Mouse (Mus musculus) large intestine, adult 2 months (tissue): ENCODE measurements around the gene Syt8. TPM values are rescaled to one million over a fixed set of nuclear protein-coding genes. Genes with fewer than 3 reads are reported as not detected.
A peak's percentile ranks its signal among the peaks of the same experiment; 100 is the strongest.

Experiments used
- DNase-seq: peaks from one replicate; pipeline ENCODE4 v3.0.0-alpha.2; 2012; ENCODE audit warnings: low read depth, low spot score
- WGBS: fragments of 180-500 bp; shearing (Covaris S2); methylation state at CpG from one replicate; pipeline ENCODE4 v1.1.7; 2018; 5-methylcytosine and 5-hydroxymethylcytosine counted together
- polyA plus RNA-seq: library from polyadenylated mRNA; depleted of rRNA; stranded (reverse); fragments of >200 nt; gene quantifications from 2 replicates; pipeline ENCODE4 v1.2.3, GENCODE M21; 2012; rRNA removed

Syt8 gene
- 0.46 and 0.91 TPM in 2 replicates for polyA plus RNA-seq

DNA sequence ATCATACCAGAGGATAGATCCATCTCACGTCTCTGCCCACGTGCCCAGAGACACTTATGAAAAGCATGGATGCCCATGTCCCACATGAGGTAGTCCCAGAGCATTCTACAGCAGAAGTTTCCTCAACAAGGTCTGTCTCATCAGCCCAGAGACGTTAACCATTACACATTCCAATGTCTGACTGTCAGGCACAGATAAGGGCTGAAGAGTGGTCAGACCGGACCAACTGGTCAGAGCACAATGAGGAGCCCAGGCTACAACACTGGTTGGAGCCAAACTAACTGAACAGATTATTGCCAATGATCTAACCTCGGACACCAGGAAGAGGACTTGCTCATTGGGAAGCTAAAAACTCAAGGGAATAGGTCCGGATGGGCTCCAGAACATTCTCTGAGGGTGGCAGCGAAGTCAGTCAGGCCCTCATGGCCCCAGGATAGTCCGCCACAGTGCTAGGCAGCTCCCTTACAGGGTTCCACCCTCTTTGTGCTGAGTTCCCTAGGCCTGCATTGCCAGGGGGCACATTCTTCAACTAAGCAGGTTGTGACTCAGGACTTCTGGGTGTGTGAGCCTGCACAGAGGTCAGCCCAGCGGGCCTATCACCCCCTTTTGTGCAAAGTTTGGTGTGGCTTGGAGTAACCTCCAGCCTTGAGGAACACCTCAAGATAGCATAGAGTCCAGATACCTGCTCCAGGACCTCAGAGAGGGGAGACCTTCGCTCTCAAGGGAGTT is at the start of gene Syt8:
Gene Syt8 (plus strand): TSS at position 714 of the 729 bp plus-strand sequence.
- WGBS: 58% methylated on average over 10 of the region's 10 CpGs

DNA sequence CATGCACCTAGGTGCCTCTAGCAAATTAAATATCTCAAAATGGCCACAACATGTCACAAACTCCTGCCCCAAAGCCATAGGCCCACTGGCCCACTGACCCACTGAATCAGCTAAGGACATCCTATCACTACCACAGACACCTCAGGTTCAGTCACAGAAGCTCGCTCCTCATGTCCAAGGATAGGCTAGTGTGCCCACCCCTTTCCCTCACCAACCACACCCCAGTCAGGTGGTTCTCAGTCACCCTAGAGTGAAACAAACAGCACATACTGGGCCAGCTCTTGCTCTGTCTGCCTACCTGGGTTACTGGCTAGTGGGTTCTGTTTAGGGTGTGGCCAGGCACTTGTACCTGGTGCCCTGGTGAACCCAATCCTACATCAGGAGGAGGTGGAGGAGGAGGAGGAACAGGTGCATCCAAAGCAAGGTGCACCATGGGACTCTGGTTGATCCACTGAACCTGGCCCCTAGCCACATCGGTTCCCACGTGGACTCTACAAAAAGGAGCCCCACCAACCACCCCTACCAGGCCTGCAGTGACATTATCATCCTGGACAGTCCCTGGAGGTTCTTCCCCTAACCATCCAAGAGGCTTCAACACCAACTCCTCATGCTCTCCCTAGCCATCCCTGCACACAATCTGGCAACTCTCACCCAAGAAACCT is 48.8 kb upstream of the Syt8 start:
- 48% methylated on average over 3 of the region's 3 CpGs for WGBS
- no peak for DNase-seq

More for the DNA sequence above, at the start of gene Syt8:
- peak; percentile 38 for DNase-seq

GRCm38 (mm10) chr7:142386621-142387201 is 47.9 kb upstream of the Syt8 start:
- 10% methylated on average over 6 of the region's 6 CpGs for WGBS
- DNase-seq: no peak

GRCm38 (mm10) chr7:142387419-142388148 is 47.1 kb upstream of the Syt8 start, which contains the start of gene Ctsd:
Gene Ctsd, minus strand, starts transcription at chr7:142388038.
- WGBS: under 1% methylated on average over 55 of the region's 55 CpGs
- peak; percentile 79 for DNase-seq

DNA sequence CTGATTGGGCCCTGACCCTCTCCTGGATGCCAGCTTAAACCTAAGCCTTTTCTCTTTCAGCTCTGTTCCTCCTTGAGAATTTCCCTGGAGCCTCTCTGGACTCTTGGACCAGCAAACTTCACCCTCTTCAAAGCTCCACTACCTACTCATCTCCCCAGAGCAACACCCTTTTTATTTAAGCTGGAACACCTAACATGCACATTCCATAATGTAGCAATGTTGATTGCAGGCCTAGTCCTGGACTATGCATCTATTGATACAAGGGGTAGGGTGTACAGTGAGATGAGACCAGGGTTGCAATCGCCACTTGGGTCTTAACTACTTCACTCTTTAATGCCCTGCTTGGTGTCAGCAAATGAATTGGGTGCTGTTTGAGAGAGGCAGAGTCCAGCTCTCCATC is 46.5 kb upstream of the Syt8 start:
- whole genome bisulfite sequencing: 80% methylated on average over 1 of the region's 1 CpGs
- no peak for DNase-seq

DNA sequence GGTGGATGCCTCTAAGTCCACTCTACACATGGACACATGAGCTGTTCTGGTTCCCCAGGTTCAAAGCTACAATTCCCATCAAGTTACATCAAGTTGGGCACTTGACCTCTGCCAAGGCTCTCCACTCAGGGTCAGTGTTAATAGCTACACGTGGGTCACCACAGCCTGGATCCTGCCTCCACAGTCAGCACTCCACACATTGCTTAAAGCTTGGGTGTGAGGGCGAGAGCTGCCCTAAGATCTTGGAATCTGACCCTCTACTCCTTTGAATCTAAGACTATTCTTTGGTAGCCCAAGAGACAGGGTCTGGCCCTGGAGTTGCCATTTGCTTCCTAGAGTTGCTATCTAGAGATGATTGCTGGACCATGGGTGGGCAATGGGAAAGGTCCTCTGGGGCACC is 45.9 kb upstream of the Syt8 start:
- no peak for DNase-seq
- 96% methylated on average over 2 of the region's 2 CpGs for whole genome bisulfite sequencing

DNA sequence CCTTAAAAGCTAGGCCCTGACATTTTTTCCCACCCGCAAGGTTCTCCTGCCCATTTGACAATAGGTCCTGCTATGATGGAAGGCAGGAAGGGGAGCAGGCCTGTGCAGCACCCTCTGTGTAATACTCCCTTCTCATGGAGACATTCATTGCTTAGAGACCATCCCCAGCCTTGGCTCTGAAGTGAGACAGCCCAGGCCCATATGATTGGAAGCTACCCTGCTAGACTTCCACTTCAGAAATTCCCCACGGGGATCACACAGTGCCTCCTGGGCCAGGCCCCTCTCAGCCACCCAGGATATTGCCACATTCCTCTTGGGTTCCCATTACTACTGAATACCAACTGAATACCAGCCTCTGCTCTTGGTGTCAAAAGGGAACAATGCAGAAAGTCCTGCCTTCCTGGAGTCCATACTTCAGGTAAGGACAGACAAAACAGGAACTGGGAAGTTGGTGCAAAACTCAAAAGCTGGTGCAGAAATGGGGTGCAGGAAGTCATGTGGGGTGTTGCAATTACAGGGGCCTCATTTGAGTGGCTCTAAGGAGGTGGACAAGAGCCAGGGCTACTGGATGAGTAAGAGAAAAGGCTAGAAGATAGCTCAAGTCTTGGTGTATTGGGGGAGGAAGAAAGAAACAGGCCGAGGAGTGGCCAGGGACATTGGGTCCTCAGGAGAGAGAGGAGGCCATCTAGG is 44.5 kb upstream of the Syt8 start:
- WGBS: 76% methylated on average over 3 of the region's 3 CpGs
- DNase-seq: no peak

DNA sequence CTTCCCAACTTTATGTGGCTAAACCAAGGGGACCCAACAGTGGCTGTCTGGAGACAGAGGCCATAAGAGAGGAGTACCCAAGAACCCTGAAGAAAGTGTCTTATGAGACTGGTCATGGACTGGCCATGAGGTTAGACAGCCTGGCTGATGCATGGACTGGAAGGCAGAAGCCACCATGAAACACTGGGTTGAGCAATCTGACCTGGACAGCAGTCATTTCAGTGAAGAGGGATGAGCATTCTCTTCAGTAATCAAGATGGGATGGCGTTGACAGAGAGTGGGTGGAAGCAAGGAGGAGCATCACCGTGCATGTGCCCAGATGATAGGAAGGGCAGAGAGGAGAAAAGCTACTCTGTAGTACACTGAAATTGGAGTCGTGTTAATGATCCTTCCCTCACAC is 43.5 kb upstream of the Syt8 start:
- 78% methylated on average over 3 of the region's 3 CpGs for WGBS

DNA sequence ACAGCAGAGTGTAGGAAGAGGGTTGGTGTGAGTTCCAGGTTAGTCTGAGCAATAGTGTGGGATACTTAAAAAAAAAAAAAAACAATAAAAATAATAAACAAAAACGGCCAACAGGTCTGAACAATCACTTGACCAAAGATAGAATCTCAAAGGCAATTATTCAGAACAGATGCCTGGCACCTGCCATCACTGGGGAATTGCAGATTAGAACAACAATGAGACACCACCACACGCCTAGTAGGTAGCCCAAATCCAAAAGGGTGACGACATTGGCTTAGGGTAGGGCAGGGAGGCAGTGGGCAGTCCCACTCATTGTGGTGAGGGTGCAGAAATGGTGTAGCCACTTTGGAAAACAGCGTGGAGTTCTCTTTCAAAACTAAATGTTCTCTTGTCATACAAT is 43.0 kb upstream of the Syt8 start:
- 47% methylated on average over 4 of the region's 4 CpGs for WGBS
- DNase-seq: no peak

More for the DNA sequence above, 43.5 kb upstream of the Syt8 start:
- DNase-seq: no peak

DNA sequence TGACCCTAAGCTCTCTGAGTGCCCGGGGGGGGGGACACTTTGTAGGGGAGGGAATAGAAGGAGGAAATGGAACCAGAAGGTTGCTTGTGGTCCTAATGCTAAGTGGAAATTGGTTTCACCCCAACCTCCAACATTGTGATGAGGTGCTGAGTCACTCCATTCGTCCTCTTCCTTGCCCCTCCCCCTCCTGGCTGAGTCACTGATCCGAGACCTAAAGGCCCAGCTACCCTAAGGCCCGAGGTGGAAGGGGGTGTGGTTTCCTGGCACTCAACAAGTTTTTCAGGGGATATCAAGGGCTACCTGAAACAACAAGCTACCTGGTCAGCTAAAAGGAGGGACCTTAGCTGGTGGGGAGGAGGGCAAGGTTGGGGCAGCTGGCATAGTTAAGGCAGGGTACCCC is 41.5 kb upstream of the Syt8 start:
- DNase-seq: no peak
- WGBS: 17% methylated on average over 4 of the region's 4 CpGs

DNA sequence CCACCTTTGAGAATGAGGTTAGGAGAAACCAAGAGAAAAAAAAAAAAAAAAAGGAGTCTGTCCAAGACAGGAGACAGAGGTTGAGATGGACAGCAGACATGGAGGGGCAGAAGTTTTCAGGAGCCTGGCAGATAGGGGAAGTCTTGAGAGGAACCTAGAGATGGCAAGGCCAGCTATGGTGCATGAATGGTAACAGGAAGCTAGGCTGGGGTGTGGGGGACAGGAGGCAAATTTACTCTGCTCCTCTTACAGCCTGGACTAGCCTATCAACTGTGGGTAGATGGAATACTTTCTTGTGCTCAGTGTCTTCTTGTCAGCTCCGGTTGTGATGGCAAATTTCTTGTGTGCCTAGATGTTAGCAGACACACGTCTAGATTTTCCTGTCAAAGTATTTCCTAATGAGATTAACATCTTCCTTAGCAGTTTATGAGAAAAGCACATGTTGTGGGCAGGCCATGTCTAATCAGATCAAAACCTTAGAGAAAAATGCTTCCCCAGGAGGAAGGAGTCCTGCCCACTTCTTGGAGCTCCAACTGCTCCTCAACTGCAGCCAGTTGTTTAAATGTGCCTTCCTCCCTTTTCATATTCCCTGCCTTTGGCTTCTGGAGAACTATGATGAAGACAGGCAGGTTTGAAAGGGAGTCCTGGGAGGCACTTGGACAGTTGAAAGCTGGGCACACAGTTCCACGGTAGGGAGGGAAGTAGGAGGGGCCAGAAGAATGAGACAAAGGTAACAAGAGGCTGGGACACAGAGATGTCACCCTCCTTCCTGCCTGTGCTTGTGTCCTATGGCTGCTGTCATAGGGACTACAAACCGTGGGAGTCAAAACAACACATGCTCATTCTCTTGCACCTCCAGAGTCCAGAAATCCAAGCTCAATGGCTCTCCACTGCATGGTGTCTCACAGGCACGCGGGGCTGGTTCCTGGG is 40.1 kb upstream of the Syt8 start:
- 59% methylated on average over 6 of the region's 6 CpGs for WGBS
- DNase-seq: no peak

DNA sequence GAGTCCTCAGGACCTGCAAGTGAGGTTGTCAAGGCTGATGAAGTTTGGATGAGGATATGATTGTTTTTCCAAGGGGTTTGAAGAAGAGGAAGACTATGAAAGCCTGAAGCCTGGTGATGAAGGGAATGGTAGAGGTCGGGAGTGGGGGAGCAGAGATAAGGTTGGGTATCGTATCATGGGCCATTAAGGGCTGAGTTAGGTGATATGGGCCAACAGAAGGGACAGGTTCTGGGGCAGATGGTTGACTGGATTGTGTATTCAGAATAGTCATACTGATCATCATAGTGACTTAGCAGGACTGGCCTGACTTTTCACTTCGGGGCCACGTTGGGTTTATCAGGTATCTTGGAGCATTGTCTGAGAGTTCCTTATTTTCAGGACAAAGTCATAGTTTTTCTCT is 39.2 kb upstream of the Syt8 start:
- WGBS: 91% methylated on average over 4 of the region's 4 CpGs
- DNase-seq: no peak

GRCm38 (mm10) chr7:142396611-142397010 is 38.0 kb upstream of the Syt8 start:
- WGBS: 97% methylated on average over 1 of the region's 1 CpGs
- no peak for DNase-seq

- WGBS: 53% methylated on average over 2 of the region's 2 CpGs
- no peak for DNase-seq
Observed at GRCm38 (mm10) chr7:142398052-142398451, 36.6 kb upstream of the Syt8 start.

DNA sequence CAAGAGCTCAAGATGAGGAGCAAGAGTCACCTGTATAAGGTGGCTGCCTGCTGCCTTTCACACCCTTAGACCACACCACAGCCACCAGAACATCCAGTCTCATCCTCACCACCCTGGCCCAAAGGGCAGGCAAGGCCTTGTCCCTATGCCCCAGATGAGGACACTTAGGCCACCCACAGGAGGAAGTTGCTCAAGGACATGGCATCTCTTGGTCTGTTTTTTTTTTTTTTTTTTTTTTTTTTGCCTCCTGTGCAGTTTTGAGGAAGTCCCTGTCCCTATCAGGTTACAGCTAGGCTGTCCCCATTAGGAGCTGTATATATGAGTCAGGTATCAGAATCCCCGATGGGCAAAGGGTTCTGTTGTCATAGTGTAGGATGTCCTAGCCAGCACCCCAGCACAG is 35.4 kb upstream of the Syt8 start:
- no peak for DNase-seq
- WGBS: 70% methylated on average over 1 of the region's 1 CpGs

DNA sequence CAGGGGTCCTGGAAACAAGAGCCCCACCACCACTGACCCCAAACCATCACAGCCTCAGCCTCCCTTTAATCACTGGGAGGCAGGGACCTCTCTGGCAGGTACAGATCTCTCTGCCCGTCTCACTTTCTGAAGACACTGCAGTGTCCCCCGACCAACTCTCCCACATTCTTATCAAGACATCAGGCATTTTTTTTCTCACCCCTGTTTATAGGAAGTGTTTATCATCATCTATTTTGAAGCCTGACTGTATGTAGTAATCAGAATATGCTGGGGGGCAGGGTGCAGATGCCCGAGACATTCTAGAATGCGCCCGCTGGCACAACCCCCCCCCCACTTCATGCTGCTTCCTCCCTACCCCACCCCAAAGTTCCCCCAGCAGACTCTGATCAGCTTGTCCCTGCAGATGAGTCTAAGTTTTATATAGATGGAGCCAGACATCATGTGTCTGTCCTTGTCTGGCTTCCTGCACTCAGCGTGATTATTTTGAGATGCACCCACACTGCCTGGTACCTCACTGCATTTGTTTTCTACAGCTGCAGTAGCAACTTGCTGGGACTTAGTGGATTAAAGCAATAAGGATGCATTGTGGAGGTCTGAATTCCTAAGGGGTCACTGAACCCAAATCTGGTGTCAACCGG is 34.4 kb upstream of the Syt8 start:
- WGBS: 74% methylated on average over 7 of the region's 7 CpGs
- DNase-seq: no peak

DNA sequence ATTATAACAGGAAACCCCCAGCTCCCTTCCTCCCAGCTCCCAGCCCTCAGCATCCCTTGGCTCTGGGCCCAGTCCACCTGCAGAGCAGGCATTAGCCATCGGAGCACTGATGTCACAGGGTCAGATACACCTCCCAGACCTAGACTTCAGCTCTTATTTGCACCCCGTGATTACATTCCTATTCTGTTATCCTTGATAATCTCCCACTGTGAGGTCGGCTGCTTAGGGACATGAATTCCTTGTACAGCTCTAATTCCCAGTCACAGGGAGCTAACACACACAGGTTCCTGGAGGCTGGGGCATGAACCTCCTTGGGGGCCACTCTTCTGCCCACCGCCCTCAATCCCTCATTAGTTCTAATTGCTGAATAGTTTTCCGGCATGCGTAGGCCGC is 33.9 kb upstream of the Syt8 start:
- 54% methylated on average over 7 of the region's 7 CpGs for WGBS
- no peak for DNase-seq

- no peak for DNase-seq
- WGBS: 49% methylated on average over 4 of the region's 4 CpGs
Observed at GRCm38 (mm10) chr7:142403591-142403990, 31.1 kb upstream of the Syt8 start.
